Mouse (Mus musculus): ENCODE results near the gene Cgas. TPM values are rescaled to one million over a fixed set of nuclear protein-coding genes. Genes with fewer than 3 reads are reported as not detected.
A peak's percentile ranks its signal among the peaks of the same experiment; 100 is the strongest.
"Not testable (repeated sequence)": the region's sequence is repeated elsewhere in the genome, so short reads cannot be mapped to it uniquely, and the experiment has no call there.

The Cgas gene
- polyA plus RNA-seq, 1 experiment from 2014 or later = 2.8 TPM

DNA sequence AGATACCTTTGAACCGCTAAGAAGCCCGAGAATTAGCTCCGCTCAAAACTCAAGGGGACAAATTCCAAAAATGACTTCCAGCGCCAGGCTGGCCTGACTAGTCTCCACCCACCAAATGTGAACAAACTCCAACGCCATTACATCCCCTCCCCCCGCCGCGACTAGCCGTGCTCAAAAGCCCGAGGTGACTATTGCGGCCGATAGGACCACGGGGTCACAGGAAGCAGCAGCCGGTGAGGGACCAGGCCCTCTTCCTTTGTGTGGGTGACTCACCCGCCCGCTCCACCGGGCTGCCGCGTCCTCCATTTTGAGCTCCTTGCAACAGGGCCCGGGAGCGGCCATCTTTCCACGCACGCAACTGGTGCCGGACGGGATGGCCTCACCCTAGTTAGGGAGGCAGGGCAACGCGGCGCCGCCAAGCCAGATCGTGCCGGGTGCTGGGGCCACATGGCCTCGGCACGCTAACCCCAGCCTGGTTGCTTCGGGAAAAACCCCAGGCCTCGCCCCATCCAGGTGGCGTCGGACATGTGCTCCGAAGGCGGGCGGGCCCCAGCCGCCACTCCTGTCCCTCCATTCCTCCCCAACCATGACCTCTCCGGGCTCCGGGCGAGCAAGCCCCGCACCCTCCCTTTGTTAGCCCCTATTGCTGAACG is 37.8 kb upstream of the Cgas start:
- Histone ChIP-seq H3K4me1 (ENCODE audit: control insufficient read depth, insufficient read depth, low read length) (peaks cover 9% of the 10 kb centered on the region; the same call in 1 of the 2 replicates), H3K36me3 (ENCODE audit: control insufficient read depth, insufficient read depth, low read length) (peaks cover 46% of the 10 kb centered on the region), H3K27ac (replicated peaks; ENCODE audit: low read depth, low read length) (peak overlapping the region; percentile 99), H3K9ac (ENCODE audit: low read depth, low read length) (peak overlapping the region; percentile 100), H3K4me2 (ENCODE audit: low read depth, low read length) (peak overlapping the region; percentile 63), H3K4me3 (ENCODE audit: low read depth, low read length) (peak overlapping the region; percentile 98), H3K9me3 (ENCODE audit: control insufficient read depth, low read length) (no peaks in the 10 kb centered on the region), H3K27me3 (replicated peaks; ENCODE audit: control insufficient read depth, insufficient read depth, low read length) (no peaks in the 10 kb centered on the region)
- ATAC-seq (ENCODE audit: low read depth) (peak; percentile 2; the same call in 1 of the 2 replicates), DNase-seq (ENCODE audit: low spot score) (peak; percentile 78)
- WGBS = 0% methylated on average over 32 of the region's 46 CpGs

DNA sequence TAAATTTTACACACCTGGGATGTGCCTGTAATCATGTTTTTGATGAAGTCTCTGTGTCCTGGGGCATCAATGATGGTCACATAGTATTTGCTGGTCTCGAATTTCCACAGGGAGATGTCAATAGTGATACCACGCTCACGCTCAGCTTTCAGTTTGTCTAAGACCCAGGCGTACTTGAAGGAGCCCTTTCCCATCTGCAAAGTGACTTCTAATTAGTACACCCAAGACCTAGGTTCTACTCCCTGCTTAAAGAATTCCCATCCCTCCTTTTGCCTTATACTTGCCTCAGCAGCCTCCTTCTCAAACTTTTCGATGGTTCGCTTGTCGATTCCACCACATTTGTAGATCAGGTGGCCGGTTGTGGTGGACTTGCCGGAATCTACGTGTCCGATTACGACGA is 37.2 kb upstream of the Cgas start:
- H3K4me1 ChIP-seq (ENCODE audit: control insufficient read depth, insufficient read depth, low read length); DNase-seq (ENCODE audit: low spot score); H3K9me3 ChIP-seq (ENCODE audit: control insufficient read depth, low read length); ATAC-seq (ENCODE audit: low read depth); H3K27me3 ChIP-seq (replicated peaks; ENCODE audit: control insufficient read depth, insufficient read depth, low read length): not testable (repeated sequence)
- Histone ChIP-seq H3K4me2 (ENCODE audit: low read depth, low read length) (peak overlapping the region; percentile 63), H3K36me3 (ENCODE audit: control insufficient read depth, insufficient read depth, low read length) (peaks cover 46% of the 10 kb centered on the region), H3K27ac (replicated peaks; ENCODE audit: low read depth, low read length) (peak overlapping the region; percentile 99), H3K9ac (ENCODE audit: low read depth, low read length) (peak overlapping the region; percentile 100), H3K4me3 (ENCODE audit: low read depth, low read length) (peak overlapping the region; percentile 98)
- 0% methylated on average over 12 of the region's 13 CpGs for WGBS

DNA sequence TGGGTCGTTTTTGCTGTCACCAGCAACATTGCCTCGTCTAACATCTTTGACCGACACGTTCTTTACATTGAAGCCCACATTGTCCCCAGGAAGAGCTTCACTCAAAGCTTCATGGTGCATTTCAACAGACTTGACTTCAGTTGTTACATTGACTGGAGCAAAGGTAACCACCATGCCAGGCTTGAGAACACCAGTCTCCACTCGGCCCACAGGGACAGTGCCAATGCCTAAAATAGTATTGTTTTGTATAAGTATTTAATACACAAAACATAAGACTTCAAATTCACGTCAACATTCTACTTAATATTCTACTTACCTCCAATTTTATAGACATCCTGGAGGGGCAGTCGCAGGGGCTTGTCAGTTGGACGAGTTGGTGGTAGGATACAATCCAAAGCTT is 36.3 kb upstream of the Cgas start:
- peak overlapping the region; percentile 100 for H3K9ac ChIP-seq (ENCODE audit: low read depth, low read length)
- DNase-seq (ENCODE audit: low spot score); ATAC-seq (ENCODE audit: low read depth); H3K9me3 ChIP-seq (ENCODE audit: control insufficient read depth, low read length); H3K27me3 ChIP-seq (replicated peaks; ENCODE audit: control insufficient read depth, insufficient read depth, low read length); H3K4me1 ChIP-seq (ENCODE audit: control insufficient read depth, insufficient read depth, low read length): not testable (repeated sequence)
- WGBS = 27% methylated on average over 8 of the region's 8 CpGs
- H3K36me3 ChIP-seq (ENCODE audit: control insufficient read depth, insufficient read depth, low read length) = peaks cover 54% of the 10 kb centered on the region
- 0 out of 2 replicates have a peak overlapping the region, but pooled peaks have one; percentile 21 for H3K27ac ChIP-seq (replicated peaks; ENCODE audit: low read depth, low read length)
- H3K4me2 ChIP-seq (ENCODE audit: low read depth, low read length) = peak overlapping the region; percentile 63
- peak overlapping the region; percentile 98 for H3K4me3 ChIP-seq (ENCODE audit: low read depth, low read length)

DNA sequence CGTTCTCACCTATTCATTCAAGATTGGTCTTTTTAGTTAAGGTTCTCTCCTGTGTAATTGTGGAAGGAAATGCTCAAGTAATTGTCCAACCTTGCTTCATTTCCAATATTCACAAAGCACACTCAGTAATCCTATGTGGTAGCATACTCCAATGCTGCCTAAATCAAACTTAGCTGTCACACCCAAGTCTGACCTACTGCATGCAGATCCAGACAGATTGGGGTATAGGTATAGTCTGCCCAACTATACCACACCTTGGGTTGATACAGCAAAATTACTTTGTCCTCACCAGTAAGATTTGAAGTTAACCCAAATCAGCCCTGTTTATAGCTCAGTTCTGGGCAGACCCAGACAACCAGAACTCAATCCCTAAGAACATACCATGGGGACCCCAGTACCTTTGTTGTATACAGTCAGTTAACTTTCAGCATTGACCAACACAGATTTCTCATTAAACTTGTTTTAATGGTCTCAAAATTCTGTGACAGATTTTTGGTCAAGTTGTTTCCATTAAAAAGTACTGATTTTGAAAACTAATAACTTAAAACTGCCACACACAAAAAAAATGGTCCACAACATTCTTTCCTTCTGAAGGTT is 35.1 kb upstream of the Cgas start:
- not testable (repeated sequence) for DNase-seq (ENCODE audit: low spot score); H3K9me3 ChIP-seq (ENCODE audit: control insufficient read depth, low read length); H3K9ac ChIP-seq (ENCODE audit: low read depth, low read length); ATAC-seq (ENCODE audit: low read depth); H3K27me3 ChIP-seq (replicated peaks; ENCODE audit: control insufficient read depth, insufficient read depth, low read length); H3K4me1 ChIP-seq (ENCODE audit: control insufficient read depth, insufficient read depth, low read length)
- WGBS = 63% methylated on average over 1 of the region's 1 CpGs
- Histone ChIP-seq H3K4me2 (ENCODE audit: low read depth, low read length) (peak overlapping the region; percentile 4; the same call in 1 of the 2 replicates), H3K36me3 (ENCODE audit: control insufficient read depth, insufficient read depth, low read length) (peaks cover 62% of the 10 kb centered on the region), H3K4me3 (ENCODE audit: low read depth, low read length) (peak overlapping the region; percentile 10; the same call in 1 of the 2 replicates), H3K27ac (replicated peaks; ENCODE audit: low read depth, low read length) (peak overlapping the region; percentile 15; the same call in 1 of the 2 replicates)

DNA sequence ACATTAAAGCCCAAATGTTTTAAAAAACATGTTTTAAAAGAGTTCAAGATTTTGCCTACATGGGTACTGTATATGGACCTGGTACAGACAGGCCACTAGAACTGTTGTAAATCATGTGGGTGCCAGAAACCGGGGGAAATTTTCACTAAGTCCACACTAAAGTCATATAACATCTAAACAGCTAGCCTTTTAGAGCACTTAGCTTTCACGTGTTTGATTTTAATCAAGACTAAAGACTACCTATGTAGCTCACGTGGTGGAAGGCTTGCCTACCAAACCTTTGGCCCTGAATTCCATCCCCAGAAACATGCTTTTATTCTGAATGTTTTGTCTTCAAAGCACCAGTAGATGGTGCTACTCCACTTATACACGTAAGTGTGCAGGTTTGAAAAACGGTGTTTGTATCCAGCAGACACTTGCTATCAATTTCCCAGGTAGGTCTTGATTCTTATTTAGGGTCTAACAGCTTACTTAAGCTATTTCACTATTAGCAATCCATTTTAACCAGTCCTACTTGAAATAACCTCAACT is 34.0 kb upstream of the Cgas start:
- ATAC-seq (ENCODE audit: low read depth) (no peak), DNase-seq (ENCODE audit: low spot score) (peak; percentile 82)
- no peaks in the 10 kb centered on the region for H3K27me3 ChIP-seq (replicated peaks; ENCODE audit: control insufficient read depth, insufficient read depth, low read length)
- H3K9me3 ChIP-seq (ENCODE audit: control insufficient read depth, low read length) = no peaks in the 10 kb centered on the region
- no peak overlapping the region for H3K4me2 ChIP-seq (ENCODE audit: low read depth, low read length)
- H3K4me1 ChIP-seq (ENCODE audit: control insufficient read depth, insufficient read depth, low read length) = no peaks in the 10 kb centered on the region
- H3K9ac ChIP-seq (ENCODE audit: low read depth, low read length) = no peak overlapping the region
- H3K27ac ChIP-seq (replicated peaks; ENCODE audit: low read depth, low read length) = no peak overlapping the region; the same call in 1 of the 2 replicates
- H3K4me3 ChIP-seq (ENCODE audit: low read depth, low read length) = no peak overlapping the region
- 8% methylated on average over 5 of the region's 5 CpGs for WGBS
- peaks cover 72% of the 10 kb centered on the region for H3K36me3 ChIP-seq (ENCODE audit: control insufficient read depth, insufficient read depth, low read length)

DNA sequence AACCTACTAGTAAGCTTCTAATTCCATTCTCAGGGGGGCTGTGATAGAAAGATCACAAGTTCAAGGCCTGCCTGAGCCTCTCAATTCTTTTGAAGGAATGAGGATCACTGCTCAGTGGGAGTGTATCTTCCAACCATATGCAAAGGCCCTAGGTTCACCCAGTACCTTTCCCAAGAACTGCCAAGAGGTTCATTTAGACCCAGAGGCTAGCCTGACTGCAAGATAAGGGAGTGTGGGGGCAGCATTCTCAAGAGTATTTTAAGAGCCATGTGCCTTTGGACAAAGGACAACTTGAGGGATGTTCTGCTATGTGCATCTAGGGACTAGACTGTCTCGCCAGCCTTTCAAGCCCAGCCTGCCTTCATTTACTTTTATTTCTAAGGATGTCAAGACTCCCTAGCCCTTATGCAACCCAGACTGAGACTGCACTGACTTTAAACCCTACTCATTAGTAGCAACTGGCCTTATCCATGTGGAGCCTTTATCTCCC is 33.5 kb upstream of the Cgas start:
- Histone ChIP-seq H3K4me1 (ENCODE audit: control insufficient read depth, insufficient read depth, low read length) (no peaks in the 10 kb centered on the region), H3K9ac (ENCODE audit: low read depth, low read length) (no peak overlapping the region), H3K27ac (replicated peaks; ENCODE audit: low read depth, low read length) (no peak overlapping the region; the same call in 1 of the 2 replicates), H3K4me3 (ENCODE audit: low read depth, low read length) (no peak overlapping the region), H3K27me3 (replicated peaks; ENCODE audit: control insufficient read depth, insufficient read depth, low read length) (no peaks in the 10 kb centered on the region), H3K36me3 (ENCODE audit: control insufficient read depth, insufficient read depth, low read length) (peaks cover 76% of the 10 kb centered on the region), H3K4me2 (ENCODE audit: low read depth, low read length) (no peak overlapping the region), H3K9me3 (ENCODE audit: control insufficient read depth, low read length) (no peaks in the 10 kb centered on the region)
- WGBS = 26% methylated on average over 1 of the region's 1 CpGs
- DNase-seq (ENCODE audit: low spot score) = peak; percentile 43
- ATAC-seq (ENCODE audit: low read depth) = no peak

DNA sequence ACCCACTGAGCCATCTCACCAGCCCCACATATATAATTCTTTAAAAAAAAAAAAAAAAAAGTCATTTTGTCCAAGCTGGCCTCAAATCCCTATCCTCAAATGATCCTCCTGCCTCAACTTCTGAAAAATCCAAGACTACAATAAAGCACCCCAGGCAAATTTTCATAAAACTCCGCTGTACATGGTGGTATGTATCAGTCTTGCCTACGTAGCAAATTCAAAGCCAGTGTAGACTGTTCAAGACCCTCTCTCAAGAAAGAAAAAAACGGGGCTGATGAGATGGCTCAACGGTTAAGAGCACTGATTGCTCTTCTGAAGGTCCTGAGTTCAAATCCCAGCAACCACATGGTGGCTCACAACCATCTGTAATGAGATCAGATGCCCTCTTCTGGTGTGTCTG is 32.8 kb upstream of the Cgas start:
- H3K27me3 ChIP-seq (replicated peaks; ENCODE audit: control insufficient read depth, insufficient read depth, low read length) = no peaks in the 10 kb centered on the region
- no peak overlapping the region for H3K27ac ChIP-seq (replicated peaks; ENCODE audit: low read depth, low read length)
- no peak overlapping the region for H3K4me2 ChIP-seq (ENCODE audit: low read depth, low read length)
- H3K4me3 ChIP-seq (ENCODE audit: low read depth, low read length) = no peak overlapping the region
- H3K36me3 ChIP-seq (ENCODE audit: control insufficient read depth, insufficient read depth, low read length) = peaks cover 80% of the 10 kb centered on the region
- H3K4me1 ChIP-seq (ENCODE audit: control insufficient read depth, insufficient read depth, low read length) = no peaks in the 10 kb centered on the region
- WGBS = 91% methylated on average over 4 of the region's 4 CpGs
- DNase-seq (ENCODE audit: low spot score) (no peak), ATAC-seq (ENCODE audit: low read depth) (no peak)
- H3K9me3 ChIP-seq (ENCODE audit: control insufficient read depth, low read length) = no peaks in the 10 kb centered on the region
- no peak overlapping the region for H3K9ac ChIP-seq (ENCODE audit: low read depth, low read length)

DNA sequence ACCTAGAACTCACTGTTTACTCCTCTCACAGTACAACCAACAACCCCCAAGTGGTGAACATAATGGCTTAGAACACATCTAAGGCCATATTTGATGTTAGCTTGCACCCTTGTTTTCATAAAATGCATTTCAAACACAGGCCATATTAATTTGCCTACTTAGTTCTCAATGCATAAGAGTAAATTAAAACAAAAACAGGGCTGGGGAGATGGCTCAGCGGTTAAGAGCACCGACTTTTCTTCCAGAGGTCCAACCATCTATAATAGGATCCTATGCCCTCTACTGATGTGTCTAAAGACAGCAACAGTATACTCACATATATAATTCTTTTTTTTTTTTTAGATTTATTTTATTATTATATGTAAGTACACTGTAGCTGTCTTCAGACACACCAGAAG is 32.3 kb upstream of the Cgas start:
- ATAC-seq (ENCODE audit: low read depth) = no peak

More for the DNA sequence above, 32.3 kb upstream of the Cgas start:
- Histone ChIP-seq H3K4me2 (ENCODE audit: low read depth, low read length) (no peak overlapping the region), H3K27me3 (replicated peaks; ENCODE audit: control insufficient read depth, insufficient read depth, low read length) (no peaks in the 10 kb centered on the region), H3K36me3 (ENCODE audit: control insufficient read depth, insufficient read depth, low read length) (peaks cover 82% of the 10 kb centered on the region), H3K4me3 (ENCODE audit: low read depth, low read length) (no peak overlapping the region), H3K4me1 (ENCODE audit: control insufficient read depth, insufficient read depth, low read length) (no peaks in the 10 kb centered on the region), H3K9ac (ENCODE audit: low read depth, low read length) (no peak overlapping the region), H3K9me3 (ENCODE audit: control insufficient read depth, low read length) (no peaks in the 10 kb centered on the region), H3K27ac (replicated peaks; ENCODE audit: low read depth, low read length) (no peak overlapping the region)
- no peak for DNase-seq (ENCODE audit: low spot score)
- 97% methylated on average over 2 of the region's 2 CpGs for WGBS
